ENCODE assay signal across 13 mouse cellular contexts in genomic region chr6:70146986-70147385, GRCm38 (mm10).
DNase-seq lines count a peak whose midpoint lies in the region; ATAC-seq and TF ChIP-seq lines count a peak whose summit lies in the region.
"Had no signal": no experiment of that assay in that cellular context is flagged by ENCODE, and none has a peak within 500 bp of the region (broad histone marks: within the 10 kb centered on the region; RNA-seq: fewer than 3 reads in every experiment).

No protein-coding gene starts in this region.

- no peak for TF ChIP-seq EP300 in liver, postnatal 0 days (IDR thresholded peaks at IDR 0.05; ENCODE audit: low read depth)

- in situ Hi-C loops in Patski (cut with MboI; ENCODE audit: low pct_unique_long_range_greater_than_20kb), result no loop called here

- DNase-seq in gastrocnemius, adult 2 months, result no peak
- DNase-seq in gastrocnemius, postnatal 36 days, result no peak
- peak; percentile 12 for DNase-seq in liver
- no peak for DNase-seq in Patski (ENCODE audit: low read depth, low spot score)
- DNase-seq in liver, postnatal 0 days, result peak; percentile 17
- DNase-seq in urinary bladder, adult 18-20 months (ENCODE audit: low spot score in 2 of 2), result no peak

- CTCF ChIA-PET in Patski (lab: Charles Lee), result no interaction called here

- H3K4me1 ChIP-seq in liver, embryonic 12.5 days, result peaks cover 12% of the 10 kb centered on the region; the same call in 1 of the 2 replicates
- H3K4me1 ChIP-seq in liver, postnatal 0 days (ENCODE audit: insufficient read depth), result no peaks in the 10 kb centered on the region
- H3K4me1 ChIP-seq: heart, embryonic 12.5 days; neural tube, embryonic 13.5 days had no signal

- intact Hi-C loops in gastrocnemius, adult 2 months (cut with DNase I), result loop anchor here (5.0 kb wide), 1 partner anchor 190 kb away; no protein-coding TSS in a partner anchor
- intact Hi-C loops in gastrocnemius, postnatal 36 days (cut with DNase I), result no loop called here

- H3K9ac ChIP-seq in liver, embryonic 12.5 days, result no peak overlapping the region
- no peak overlapping the region for H3K9ac ChIP-seq in liver, postnatal 0 days (replicated peaks)
- H3K9ac ChIP-seq: heart, embryonic 12.5 days; neural tube, embryonic 13.5 days had no signal

- H3K27ac ChIP-seq in gastrocnemius, adult 2 months, result no peak overlapping the region
- no peak overlapping the region for H3K27ac ChIP-seq in liver, embryonic 12.5 days
- no peak overlapping the region for H3K27ac ChIP-seq in liver, postnatal 0 days (ENCODE audit: low read depth)
- H3K27ac ChIP-seq: macrophage; neural tube, embryonic 13.5 days had no signal

- TF ChIP-seq CTCF in gastrocnemius, adult 2 months (IDR thresholded peaks at IDR 0.05), result peak; percentile 10; the same call in 1 of the 2 replicates
- peak; percentile 58 for TF ChIP-seq CTCF in Patski (IDR thresholded peaks at IDR 0.05)
- peak; percentile 55 for TF ChIP-seq CTCF in liver, postnatal 0 days (IDR thresholded peaks at IDR 0.05; ENCODE audit: low read depth)

- no peak overlapping the region for H3K4me3 ChIP-seq in gastrocnemius, adult 2 months
- H3K4me3 ChIP-seq in liver, embryonic 12.5 days, result no peak overlapping the region
- no peak overlapping the region for H3K4me3 ChIP-seq in liver, postnatal 0 days (ENCODE audit: low read depth, low read length)
- H3K4me3 ChIP-seq: erythroblast, embryonic 14.5 days; heart, embryonic 12.5 days; neural tube, embryonic 13.5 days had no signal

- no peaks in the 10 kb centered on the region for H3K27me3 ChIP-seq in liver, embryonic 12.5 days (replicated peaks)
- no peaks in the 10 kb centered on the region for H3K27me3 ChIP-seq in Patski
- no peaks in the 10 kb centered on the region for H3K27me3 ChIP-seq in liver, postnatal 0 days (ENCODE audit: insufficient read depth, low read length)
- H3K27me3 ChIP-seq: heart, embryonic 12.5 days; neural tube, embryonic 13.5 days had no signal

- no peaks in the 10 kb centered on the region for H3K9me3 ChIP-seq in liver, embryonic 12.5 days (replicated peaks)
- H3K9me3 ChIP-seq in liver, postnatal 0 days (ENCODE audit: low read length), result no peaks in the 10 kb centered on the region
- H3K9me3 ChIP-seq: heart, embryonic 12.5 days; neural tube, embryonic 13.5 days had no signal

- ATAC-seq in liver, embryonic 12.5 days, result no peak
- ATAC-seq in Patski, result no peak
- ATAC-seq in liver, postnatal 0 days, result no peak
- ATAC-seq in erythroblast, adult 5-6 weeks (replicated peaks; ENCODE audit: low FRiP score, poor library complexity, severe bottlenecking), result no peak
- ATAC-seq: CD4-positive, CD25-positive, alpha-beta regulatory T cell, adult 4 months had no signal

- H3K4me2 ChIP-seq in liver, embryonic 12.5 days, result no peak overlapping the region
- H3K4me2 ChIP-seq in liver, postnatal 0 days (ENCODE audit: low read depth, low read length), result no peak overlapping the region
- H3K4me2 ChIP-seq: neural tube, embryonic 13.5 days had no signal

- H3K36me3 ChIP-seq in liver, embryonic 12.5 days, result no peaks in the 10 kb centered on the region
- H3K36me3 ChIP-seq in liver, postnatal 0 days (replicated peaks; ENCODE audit: insufficient read depth, low read length), result no peaks in the 10 kb centered on the region
- H3K36me3 ChIP-seq: heart, embryonic 12.5 days; neural tube, embryonic 13.5 days had no signal

- POLR2A ChIA-PET in Patski (lab: Charles Lee), result no interaction called here

Comparison
In these comparisons a context has a peak if more than half of its experiments do, and no peak if none do; other contexts are left out.
1. DNase-seq: peak in liver (single experiment) and liver, postnatal 0 days (single experiment); none in gastrocnemius, adult 2 months (single experiment), gastrocnemius, postnatal 36 days (0 of 2), Patski (single experiment) and urinary bladder, adult 18-20 months (0 of 2).
2. Peak in every context shown above with its lines, with median percentiles within 50 percentile points of each other: CTCF ChIP-seq.